Mouse (Mus musculus) inflammation-experienced regulatory T-cells, adult 6 months (primary cell): ENCODE measurements around the gene Hsd17b3. TPM values are rescaled to one million over a fixed set of nuclear protein-coding genes. Genes with fewer than 3 reads are reported as not detected.

Experiments
- ATAC-seq: one replicate; pipeline ENCODE4 v1.8.0; 2017
- polyA plus RNA-seq, 3 experiments: library from polyadenylated mRNA; unstranded; fragments of 100-300 nt; shearing (Covaris generic); gene quantifications; one replicate each; pipeline ENCODE4 v1.2.1; 2017

The Hsd17b3 gene
- not detected for polyA plus RNA-seq

DNA sequence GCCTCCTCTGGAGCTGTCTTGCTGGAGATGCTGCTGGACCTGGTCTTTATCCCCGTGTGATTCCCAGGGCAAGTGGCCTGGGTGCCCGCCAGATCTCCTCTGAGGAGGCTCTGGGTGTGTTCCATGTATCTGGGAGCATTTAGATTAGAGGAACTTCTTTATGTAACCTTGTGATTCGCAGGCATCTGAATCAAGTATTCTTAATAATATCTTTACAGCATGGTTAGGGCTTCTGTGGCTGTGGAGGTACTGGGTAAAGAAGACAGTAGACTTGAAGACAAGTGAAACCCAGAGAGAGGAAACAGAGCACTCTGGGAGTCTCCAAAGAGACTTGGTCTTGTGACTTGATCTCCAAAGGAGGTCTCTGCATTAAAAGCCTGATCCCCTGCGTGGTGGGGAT, at the start of gene Hsd17b3:
TSS of gene Hsd17b3 (minus strand) at position 101 of the 400 bp plus-strand sequence.
- ATAC-seq, result no peak

DNA sequence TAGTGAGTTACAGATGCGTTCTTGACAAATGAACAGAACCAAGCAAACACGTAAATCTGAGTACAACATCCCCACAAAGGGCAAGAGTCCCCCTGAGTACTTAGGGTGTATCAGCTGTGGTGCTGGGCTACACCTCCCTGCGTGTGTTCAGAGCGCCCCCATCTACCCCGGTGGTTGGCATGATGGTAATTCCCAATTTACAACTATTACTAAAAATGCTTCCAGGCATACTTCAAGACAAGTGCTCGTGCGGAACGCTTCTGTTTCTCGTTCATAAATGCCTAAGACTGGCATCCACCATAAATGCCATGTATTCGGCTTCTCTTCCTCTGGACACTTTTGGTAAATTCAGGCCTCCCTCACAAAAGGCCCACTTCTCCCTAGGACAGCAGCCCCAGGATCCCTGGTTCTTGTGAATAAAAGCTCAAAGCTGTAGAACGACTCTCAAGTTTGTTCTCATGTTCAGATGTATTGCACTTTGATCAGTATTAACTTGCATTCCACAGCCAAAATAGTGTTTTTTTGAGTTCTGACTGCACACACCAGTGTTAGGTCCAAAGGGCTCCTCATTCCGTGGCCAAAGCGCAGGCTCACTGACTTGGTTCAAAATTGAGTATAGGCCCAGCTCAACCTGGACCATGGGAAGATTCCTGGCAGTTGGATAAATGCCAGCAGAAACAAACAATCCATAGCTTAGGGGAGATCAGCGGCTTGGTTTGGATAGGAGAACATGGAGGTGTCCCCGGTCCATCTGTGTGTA, 40.8 kb upstream of the Hsd17b3 start:
- peak; percentile 66 for ATAC-seq

DNA sequence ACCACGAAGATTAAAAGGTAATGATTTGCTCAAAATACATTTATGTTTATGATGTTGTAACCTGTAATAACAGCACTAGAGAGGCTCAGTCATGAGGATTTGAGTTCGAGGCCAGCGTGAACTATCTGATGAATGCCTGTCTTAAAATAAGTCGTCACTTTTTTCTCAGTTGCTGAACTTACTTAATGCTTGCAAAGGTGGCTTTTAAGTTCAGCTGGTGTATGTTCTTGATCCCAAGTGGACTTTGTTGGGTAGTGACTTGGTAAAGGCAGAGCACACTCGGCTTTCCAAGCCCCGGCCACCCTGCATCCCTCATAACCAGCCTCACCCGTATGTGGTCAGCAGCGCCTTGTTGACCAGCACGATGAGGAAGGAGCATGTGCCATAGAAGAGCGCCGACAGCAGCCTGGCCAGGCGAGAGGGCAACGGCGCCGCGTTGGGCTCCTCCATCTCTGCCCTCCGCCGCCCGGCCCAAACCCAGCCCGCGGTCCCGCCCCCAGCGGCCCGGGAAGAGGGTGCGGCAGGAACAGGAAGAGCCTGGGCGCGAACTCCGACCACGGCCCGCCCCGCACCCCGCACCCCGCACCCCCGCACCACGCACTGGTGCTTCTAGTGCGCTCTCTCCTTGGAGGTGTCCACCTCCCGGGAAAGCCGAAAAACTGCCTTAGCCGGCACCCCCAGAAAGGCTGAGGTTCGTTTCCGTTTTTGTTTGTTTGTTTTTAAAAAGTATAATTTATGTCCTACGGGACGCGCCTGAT, 40.0 kb upstream of the Hsd17b3 start, which contains the start of gene Slc35d2:
TSS of gene Slc35d2 (minus strand) at position 511 of the 758 bp plus-strand sequence.
- peak; percentile 83 for ATAC-seq

DNA sequence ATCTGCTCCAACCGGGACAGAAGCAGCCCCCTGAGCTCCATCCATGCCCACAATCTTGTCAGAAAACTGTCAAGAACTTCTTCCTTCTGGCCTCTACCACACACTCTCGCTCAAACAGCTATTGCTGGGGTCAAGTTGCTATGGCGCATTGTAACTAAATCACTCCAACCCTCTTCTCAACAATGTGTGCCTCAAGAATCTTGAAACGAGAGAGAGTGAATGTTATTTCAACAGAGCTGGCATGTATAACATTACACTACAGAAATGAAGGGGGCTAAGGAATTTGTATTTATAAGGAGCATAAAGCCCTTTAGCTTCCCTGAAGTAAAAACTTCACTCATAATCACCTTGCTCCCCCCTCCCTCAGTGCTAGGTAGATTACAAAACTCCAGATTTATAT, 37.3 kb upstream of the Hsd17b3 start:
- no peak for ATAC-seq

DNA sequence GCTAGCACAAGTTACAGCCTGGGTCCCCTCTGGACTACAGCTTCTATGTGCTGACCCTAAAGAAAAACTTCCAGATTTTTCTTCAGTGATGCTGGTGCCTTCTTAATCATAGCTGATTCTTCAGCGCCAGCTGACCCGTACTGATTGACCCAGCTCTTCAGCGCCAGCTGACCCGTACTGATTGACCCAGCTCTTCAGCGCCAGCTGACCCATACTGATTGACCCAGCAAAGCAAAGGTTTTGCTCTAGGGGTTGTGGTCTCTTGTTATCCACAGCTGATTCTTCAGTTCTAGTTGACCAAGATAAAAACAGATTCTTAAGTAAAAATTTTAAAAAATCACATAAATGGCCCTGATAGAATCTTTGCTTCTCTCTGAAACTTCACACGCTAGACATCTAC, 35.9 kb upstream of the Hsd17b3 start:
- no peak for ATAC-seq

DNA sequence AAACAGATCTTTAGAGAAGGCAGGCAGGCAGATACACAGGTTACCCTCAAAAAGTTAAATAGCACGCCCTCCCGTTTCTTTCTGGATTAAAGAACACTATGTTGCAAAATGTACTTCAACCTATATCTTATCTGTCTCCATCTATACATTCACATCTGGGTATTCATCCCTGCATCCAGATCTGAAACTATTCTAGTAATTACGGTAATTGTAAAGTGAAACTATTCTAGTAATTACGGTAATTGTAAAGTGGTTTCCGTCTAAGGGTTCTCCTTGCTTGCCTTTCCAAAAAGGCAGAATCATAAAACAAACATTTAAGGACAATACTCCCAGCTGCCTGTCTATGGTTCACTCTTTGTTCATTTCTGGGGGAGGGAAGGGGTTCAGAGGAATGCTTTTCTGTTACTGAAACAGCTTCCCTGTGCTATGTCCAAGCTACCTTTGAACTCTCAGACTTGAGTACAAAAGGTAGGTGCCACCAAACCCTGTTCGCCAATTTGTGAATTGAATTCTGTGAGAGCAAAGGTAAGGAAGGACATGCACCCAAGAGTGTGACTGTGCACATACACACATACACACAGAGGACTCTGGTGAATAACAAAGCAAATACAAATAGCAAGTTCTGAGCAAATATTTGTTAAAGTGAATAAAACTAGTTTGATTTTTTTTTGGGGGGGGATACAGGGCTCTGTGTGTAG, 34.6 kb upstream of the Hsd17b3 start:
- no peak for ATAC-seq

DNA sequence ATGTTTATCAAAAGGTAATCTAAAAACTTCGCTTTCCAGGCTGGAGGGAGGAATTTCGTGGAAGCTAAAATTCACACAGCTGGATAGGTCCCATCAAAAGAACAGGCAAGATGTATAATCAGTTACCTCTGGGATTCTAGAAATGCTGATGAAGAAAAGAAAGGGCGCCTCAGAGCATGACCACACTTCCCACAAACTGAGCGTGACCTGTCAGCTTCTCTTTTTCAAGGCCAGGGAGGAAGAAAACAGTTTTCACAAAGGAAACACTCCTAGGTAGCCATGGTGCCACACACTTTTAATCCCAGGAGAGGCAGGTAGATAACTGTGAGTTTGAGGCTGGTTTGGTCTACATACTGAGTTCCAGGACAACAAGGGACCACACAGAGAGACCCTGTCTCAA, 31.7 kb upstream of the Hsd17b3 start:
- ATAC-seq, result no peak

DNA sequence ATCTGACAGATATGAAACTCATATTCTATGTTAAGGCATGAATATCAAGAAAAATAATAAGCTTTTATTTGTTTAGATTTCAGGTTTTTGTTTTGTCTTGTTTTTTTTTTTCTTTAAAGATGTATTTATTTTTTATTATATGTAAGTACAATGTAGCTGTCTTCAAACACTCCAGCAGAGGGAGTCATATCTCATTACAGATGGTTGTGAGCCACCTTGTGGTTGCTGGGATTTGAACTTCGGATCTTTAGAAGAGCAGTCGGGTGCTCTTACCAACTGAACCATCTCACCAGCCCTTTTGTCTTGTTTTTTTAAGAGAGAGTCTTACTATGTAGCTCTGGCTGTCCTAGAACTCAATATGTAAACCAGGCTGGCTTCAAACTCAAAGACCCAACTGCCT, 28.4 kb upstream of the Hsd17b3 start:
- no peak for ATAC-seq

DNA sequence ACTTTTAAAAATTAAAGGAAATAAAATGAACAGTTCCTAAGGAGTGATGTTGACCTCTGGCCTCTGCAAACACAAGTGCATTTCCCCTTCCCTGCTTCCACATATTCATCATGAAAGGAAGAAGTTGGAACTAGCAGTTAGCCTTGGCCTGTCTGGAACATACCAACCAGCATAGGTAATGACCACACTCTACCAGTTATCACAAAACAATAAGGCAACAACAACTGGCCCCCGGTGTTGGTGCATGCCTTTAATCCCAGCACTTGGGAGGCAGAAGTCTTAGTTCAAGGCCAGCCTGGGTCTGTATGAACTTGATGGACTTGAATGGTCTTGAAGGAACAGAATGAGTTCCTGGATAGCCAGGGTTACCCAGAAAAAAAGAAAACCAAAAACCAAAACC, 21.4 kb upstream of the Hsd17b3 start:
- ATAC-seq, result no peak

DNA sequence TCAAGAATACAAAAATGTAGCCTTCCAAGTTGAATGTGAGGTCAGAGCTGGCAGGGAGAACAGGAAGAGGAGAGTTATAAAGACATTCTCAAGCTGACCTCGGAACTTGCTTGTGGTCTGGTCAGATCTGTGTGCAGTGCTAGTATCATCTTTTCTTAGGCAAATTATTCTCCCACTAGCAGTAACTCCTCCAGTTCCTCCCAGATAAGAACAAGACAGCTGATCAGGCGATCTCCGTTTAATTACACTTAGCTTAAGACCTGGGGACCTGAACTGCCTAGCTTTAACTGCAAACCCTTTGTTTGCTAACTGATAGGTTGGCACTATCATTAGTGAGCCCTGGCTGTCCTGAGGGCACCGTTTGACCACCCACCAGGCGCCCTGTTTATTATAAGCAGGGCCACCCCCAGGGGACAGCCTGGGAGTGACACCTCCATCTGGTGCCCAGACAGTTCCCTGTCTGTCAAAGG, 19.4 kb upstream of the Hsd17b3 start:
- ATAC-seq, result no peak

DNA sequence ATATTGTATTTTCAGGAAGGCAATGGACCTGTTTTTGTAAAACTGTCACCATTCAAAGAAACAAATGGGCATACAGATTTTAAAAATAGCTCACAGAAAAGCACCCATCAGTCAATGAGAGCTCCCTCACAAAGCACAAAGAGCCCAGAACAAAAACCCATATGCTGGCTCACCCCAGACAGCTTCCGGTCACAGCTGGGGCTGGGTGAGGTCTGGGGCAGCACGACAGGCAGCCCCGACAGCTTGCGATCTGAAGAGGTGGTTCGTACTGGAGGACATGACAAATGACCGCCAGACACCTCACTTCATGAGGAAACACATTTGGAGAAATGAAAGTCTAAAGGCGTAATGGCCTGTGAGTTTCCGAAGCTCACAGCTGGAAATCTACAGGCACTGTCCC, 18.5 kb upstream of the Hsd17b3 start:
- ATAC-seq, result no peak

DNA sequence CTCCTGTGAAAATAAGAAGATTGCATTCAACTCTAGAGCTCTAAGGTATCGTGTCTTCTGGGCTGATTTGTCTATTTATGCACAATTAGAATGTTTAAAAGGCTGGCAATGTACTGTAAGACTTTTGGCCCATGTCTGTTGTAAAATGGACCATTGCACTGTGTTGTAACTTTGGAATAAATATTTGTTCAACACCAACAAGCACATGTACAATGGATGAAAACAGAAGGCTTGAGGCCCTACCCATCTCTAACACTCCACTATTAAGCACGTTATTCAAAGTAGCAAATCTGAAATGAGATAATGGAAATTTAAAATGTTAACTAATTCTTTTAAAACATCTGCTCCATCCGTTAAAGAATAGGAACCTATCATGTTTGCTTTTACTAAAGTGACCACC, 18.1 kb upstream of the Hsd17b3 start:
- no peak for ATAC-seq

DNA sequence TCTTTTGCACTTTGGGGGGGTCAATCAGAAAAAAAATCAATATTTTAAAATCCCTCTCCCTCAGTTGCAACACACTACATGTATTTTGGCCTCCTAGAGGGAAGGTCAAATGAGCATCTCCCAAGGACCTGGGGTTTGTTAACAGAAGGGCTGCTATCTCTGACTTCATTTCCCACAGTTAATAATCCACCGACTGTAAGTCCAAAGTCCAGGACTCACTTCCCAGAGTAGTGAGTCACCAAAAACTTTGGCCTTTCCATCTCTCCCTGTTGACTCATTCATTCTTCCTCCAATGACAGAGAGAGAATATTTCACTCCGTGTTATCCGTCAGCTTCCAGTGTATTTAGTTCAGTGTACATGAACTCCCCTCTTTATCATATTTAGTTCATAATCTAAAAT, 16.7 kb upstream of the Hsd17b3 start:
- no peak for ATAC-seq

DNA sequence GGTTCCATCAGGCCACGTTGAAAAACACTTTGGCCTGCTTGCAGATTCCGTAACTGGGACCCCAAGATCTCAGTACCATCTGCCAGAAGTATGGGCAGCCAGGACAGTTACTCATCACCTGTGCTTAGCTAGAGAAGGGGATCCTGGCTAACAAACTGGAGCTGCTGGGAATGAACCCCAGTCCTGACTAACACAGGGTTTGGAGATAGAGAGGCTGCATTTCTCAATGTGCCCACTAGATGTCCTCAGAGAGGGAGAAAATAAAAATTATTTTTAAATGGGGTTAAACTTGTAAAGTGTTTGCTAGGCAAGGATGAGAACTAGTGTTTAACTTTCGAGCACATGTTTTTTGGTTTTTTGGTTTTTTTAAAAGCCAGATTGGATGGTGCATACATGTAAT, 11.2 kb upstream of the Hsd17b3 start:
- peak; percentile 72 for ATAC-seq

DNA sequence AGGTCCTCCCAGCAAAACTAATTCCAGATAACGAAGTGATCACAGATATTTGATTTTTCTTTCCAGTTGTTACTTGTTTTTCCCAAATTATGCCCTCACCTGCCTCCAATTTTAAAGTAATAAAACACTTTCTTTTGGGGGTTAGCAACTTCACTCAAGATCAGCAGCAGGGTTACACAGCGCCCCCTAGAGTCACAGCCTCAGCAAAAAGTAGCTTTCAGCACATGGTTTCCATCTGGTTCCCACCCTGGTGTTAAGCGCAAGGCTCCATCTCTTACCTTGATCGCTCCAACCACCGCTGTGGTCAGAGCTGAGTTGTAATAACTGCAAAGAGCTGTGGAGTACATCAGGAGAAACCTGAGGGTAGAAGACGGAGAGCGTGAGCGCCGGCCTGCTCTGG, 10.0 kb upstream of the Hsd17b3 start:
- no peak for ATAC-seq

DNA sequence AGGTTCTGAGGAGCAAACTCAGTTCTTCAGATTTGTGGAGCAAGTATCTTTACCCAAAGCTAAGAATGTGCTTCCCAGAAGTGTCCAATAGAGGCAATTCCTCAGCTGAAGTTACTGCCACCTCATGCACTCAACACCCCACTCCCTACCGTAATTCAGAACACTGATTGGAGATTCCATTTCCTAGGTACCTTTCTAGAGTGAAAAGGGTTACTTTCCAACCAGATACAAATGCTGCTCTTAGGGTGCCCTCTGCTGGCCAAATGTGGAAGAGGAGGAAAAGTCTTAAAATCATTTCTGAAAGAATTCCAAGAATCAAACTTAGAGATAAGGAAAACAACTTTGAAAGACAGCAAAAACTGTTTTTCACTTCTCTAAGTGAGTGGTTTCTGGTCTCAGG, 4.3 kb upstream of the Hsd17b3 start:
- ATAC-seq, result peak; percentile 48

DNA sequence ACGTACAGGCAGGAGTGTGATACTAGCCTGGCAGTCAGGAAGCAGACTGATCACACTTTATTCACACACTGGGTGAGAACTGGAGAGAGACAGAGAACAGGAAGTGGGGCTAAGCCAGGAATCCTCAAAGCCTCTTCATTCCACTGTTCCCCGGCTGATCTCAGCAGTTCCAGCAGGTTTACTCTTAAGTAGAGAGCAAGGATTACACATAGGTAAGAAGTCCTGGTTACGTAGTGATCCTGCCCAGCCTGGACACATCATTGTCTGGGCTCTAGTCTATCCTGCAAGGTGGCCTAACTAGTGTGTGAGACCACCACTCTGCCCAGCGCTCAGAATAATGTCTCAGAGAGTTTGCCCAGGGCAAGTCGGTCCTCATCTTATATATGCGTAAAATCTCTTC, 3.7 kb upstream of the Hsd17b3 start:
- ATAC-seq, result no peak

DNA sequence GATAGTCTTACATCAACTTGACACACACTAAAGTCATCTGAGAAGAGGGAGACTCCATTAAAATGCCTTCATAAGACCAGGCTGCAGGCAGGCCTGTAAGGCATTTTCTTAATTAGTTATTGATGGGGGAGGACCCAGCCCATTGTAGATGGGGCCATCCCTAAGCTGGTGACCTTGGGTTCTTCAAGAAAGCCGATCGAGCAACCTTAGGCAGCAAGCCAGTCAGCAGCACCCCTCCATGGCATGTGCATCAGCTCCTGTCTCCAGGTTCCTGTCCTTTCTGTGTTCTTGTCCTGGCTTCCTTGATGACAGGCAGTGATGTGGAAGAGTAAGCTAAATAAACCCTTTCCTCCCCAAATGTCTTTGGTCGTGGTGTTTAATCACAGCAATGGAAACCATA, 3.1 kb upstream of the Hsd17b3 start:
- ATAC-seq, result no peak

DNA sequence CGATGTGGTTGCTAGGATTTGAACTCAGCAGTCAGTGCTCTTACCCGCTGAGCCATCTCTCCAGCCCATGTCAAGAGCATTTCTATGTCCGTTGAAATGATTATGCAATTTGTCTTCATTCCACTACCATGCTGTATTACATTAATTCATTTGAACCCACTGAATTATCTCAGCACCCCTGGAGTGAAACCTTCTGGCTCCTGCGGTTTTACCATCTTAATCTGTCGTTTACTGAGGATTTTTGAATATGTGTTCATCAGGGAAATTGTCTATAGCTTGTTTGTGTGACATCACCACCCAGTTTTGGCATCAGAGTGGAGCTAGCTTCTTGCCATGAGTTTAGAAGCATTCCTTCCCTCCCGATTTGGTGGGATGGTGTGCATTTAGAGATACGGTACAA, 2.0 kb upstream of the Hsd17b3 start:
- ATAC-seq, result no peak

DNA sequence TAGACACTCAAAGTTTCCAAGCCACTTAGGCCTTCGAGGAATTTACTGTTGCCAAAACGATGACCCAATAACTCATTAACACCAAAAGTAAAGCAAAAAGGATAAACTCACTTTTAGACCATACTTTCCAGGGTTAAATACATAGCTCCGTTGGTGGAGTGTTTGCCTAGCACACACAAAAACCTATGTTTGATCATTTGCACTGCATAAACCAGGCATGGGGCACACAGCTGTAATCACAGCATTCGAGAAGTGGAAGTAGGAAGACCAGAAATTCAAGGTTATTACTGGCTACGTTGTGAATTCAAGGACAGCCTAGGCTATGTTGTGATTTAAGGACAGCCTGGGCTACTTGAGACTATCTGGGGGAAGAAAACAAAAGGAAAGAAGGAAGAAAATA, 1.2 kb upstream of the Hsd17b3 start:
- no peak for ATAC-seq

DNA sequence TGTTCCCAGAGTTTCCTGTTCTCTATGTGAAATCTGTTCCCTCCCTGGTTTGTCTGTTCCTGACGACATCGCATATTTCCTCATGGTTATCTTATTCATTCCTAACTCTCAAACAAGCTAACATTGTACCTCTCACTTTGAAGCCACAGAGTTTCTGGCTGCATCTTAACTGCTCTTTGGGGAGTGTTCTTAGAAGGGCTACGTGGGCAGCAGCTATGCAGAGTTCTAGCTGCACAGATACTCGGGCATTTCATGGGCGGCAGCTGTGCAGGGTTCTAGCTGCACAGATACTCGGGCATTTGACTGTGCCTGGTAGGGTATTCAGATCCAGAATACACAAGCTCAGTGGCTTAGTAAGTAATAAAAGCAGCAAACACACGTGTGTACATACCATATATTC, 973 bp downstream of the Hsd17b3 start:
- ATAC-seq, result no peak

DNA sequence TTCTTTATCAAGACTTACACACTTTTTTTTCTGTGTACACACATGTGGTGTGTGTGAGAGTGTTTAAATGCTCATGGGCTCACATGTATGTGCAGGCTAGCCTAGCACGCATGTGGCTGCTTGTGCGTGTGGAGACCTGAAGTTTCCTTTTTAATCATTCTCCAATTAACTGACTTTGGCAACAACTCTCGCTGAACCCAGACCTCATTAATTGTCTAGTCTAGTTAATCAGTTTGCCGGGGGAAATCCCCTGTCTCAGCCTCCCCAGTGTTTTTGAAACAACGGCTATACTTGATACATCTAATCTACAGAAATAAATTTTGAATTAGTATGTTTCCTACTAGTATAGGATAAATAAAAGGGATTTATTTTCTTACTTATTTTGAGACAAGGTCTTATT, 3.0 kb downstream of the Hsd17b3 start:
- ATAC-seq, result no peak

DNA sequence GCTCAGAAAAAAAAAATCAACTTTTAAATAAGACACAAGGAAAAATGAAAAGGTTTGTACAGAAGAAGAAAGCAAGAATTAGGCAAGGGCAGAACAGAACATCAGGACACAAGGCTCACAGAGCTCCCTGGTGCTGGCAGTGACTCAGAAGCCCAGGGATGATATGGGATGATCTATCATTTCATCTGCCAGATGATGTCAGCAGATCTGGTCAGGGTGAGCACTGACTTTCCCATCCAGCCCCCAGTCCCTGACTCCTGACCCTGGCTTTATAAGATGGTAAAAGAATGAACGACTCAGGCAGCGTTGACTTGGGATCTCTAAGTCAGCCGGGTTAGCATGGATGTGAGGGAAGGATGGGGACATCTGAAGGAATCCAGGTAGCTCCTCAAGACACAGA, 5.7 kb downstream of the Hsd17b3 start:
- ATAC-seq, result no peak
